Mouse (Mus musculus) bone marrow macrophage, adult 2 months (primary cell): ENCODE measurements at regions not wholly inside any gene's neighbourhood (a gene's known extent, or its start where the extent isn't known, plus 50 kb on each side); places are given as distances from the start of the nearest gene placed in this dataset.

Source experiments
- CTCF ChIP-seq: IDR thresholded peaks from 2 replicates; pipeline ENCODE4 v1.5.1; 2012; ENCODE audit warnings: low read depth, mild to moderate bottlenecking, low read length, moderate library complexity
- POLR2A ChIP-seq: IDR thresholded peaks from 2 replicates; pipeline ENCODE4 v1.6.1; 2012; ENCODE audit warnings: mild to moderate bottlenecking, low read depth, low read length, borderline replicate concordance

DNA sequence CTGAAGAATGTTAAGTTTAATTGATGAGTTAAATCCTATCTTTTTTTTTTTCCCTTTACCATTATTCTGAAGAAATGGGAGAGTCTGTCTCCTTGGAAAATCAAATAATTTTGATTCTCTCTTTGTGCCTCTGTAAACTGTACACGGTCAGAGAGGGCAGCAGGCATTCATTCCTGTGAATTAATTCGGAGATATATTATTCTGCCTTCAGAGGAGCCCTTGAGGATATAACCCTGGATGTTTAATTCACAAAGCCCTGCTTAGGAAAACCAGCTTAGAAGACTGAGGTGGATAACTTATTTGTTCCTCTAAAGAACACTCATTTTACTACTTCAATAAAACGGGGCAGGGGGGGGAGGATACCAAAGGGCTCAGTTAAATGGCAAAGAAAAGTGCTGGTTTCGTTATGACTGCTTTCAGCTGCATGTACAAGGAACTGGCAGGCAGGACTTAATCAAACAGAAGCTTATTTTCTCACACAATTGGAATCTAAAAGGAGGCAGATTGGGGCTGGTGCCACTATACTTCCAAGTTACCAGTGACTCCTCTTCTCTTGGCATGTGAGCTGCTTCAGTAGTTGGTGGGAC, 205.3 kb upstream of the Vegfc start:
- TF ChIP-seq POLR2A (no peak), CTCF (no peak)
